Mouse (Mus musculus) left cerebral cortex, adult 11 months (tissue): ENCODE measurements at regions not wholly inside any gene's neighbourhood (a gene's known extent, or its start where the extent isn't known, plus 50 kb on each side); places are given as distances from the start of the nearest gene placed in this dataset.

Experiments
- DNase-seq: peaks from one replicate; pipeline ENCODE4 v3.0.0; 2022; ENCODE audit warnings: low spot score

DNA sequence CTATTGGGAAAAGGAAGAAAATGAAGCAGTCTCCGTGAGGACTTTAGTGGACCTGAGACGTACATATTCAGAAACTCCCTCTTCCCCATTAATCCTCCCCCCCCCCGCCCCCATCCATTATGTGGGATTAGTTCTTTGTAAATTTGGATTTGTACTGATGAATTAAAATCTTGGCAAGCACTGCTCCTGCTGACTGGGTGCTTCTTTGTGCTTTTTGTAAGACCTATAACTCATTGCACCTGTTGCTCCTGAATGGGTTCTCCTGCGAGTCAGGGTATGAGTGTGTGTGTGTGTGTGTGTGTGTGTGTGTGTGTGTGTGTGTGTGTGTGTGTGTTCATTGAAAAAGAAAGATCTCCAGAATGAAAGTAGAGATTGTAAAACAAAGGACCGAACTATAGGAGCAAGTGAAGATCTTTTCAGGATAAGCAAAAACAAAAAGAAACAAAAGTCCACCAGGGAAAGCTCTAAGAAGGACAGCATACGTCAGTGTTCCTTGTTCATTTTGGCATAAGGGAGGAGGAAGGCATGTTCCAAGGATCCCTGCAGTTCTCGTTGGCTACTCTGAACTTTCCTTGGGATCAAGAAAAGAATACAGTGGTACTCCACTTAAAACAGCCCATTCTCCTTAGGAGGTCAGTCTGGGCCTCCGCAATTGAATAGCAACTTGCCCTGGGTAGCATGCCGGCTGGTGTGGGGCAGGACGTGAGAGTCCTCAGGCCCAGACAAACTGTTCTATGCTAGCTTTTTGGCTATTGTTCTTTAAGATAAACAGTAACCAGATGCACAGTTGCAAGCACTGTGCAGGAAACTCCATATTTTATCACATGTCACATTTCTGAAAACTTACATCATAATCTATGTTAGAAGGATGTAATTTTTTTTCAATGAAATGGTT lies 131.9 kb upstream of the Zfp462 start:
- no peak for DNase-seq

GRCm38 (mm10) chr4:54837326-54837725 lies 107.5 kb upstream of the Zfp462 start:
- no peak for DNase-seq

DNA sequence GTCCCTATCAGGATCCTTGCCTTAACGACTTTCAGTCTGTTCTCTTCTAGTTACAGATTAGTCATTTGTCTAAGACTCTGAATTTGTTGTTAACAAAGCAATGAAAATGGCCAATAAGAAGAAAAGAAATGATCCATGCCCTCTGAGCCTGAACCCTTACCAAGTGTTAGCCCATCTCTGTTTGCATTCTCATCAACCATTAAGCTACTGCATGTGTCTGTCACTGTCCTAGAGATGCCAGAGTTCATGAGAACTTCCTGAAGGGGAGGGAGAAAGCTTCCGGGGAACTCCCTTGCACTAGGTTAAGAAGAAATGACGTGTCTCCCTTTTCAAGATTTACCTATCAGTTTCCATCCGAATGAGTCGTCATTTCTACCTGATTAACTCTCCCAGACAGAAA lies 106.7 kb upstream of the Zfp462 start:
- no peak for DNase-seq

DNA sequence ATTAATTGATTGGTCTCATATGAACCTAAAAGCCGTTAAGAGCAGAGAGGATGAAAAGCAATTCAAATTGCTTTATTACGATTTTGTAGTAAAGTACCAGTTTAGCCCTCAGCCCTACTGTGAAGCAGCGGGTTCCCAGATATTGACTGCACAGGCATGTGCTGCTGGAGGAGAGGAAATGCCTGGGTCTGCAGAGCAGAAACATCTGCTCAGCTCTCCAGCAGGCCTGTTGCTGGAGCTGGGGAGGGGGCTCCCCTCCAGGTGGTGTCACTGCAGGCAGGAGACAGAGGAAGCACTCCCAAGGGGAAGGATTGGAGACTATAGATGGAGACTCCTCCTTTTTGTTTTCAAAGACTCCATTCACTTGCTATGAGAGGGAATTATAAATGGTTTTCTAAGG lies 106.1 kb upstream of the Zfp462 start:
- no peak for DNase-seq

GRCm38 (mm10) chr4:54852991-54853925 lies 91.6 kb upstream of the Zfp462 start:
- DNase-seq, result no peak

GRCm38 (mm10) chr4:54858604-54859003 lies 86.2 kb upstream of the Zfp462 start:
- DNase-seq, result no peak

GRCm38 (mm10) chr4:54866062-54866461 lies 78.8 kb upstream of the Zfp462 start:
- DNase-seq, result no peak

GRCm38 (mm10) chr4:54874136-54874827 lies 70.6 kb upstream of the Zfp462 start:
- DNase-seq, result no peak

DNA sequence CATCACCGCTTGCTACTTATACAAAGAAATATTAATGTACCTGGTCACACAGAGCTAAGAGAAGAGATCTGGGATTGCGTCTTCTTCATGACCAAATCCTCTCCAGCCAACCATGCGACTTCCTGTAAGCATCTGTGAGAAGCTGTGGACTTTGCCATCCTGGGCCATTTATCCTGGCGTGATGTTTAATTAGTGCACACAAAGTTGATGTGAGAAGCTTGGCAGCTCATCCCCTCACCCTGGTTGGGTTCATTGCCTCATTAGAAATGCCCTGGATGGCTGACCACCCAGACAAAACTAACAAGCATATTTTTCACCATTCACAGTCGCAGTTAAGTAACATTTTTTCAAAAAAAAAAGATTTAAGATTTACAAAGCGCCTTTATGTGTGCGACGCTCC lies 69.3 kb upstream of the Zfp462 start:
- no peak for DNase-seq

DNA sequence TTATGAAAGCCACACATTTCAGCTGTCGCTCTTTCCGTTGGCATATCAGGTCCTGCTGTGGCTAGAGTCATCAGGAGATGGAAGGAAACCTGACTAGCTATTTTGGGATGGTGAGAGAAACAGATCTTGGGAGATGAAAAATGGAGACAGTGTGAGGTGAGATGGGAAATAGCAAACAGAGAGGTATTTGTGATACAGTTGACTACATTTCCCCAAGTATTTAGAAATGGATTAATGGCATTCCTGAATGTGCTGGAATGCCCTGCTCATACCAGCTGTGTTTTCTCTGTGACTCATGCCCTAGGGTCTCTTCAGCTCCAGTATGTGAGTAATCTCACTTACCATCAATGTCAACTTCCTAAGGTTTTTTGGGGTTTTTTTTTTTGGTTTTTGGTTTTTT lies 67.5 kb upstream of the Zfp462 start:
- no peak for DNase-seq

DNA sequence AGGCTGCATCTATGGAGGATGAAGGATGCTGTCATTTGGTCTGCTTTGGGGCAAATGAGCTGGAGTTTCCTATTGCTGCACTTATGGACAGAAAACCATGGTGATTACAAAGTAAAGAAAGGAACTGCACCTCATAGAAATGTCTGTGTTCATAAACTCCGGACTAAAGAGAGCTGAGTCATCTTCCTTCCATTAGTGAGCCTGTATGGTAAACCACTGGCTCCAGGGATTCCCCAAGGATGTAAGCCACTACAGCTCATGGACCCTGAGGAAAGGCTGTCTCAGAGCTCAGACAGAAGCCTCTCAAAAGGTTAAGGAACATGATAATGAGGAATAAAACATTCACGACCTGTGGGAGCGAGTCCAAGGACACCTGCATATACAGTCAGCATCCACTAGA lies 66.3 kb upstream of the Zfp462 start:
- no peak for DNase-seq

DNA sequence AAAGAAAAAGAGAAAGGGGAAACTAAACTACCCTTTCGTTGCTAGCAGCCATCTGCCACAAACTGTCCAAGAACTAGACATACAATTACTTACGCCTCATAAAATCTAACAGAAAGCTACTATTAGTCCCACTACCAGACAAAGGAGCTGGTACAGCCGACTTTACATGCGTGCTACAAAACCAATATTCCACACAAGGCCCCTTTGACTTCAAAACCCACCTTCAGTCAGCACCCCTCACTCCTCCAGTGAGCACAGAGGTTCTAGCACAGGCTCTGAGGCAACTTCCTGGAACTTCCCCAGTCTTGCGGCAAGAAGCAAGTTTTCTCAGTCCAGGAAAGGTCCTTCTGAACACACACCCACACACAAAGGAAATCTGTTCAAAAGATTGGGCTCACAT lies 51.6 kb upstream of the Zfp462 start:
- DNase-seq, result no peak
